Mouse (Mus musculus) limb, embryonic 12.5 days (tissue): Measurements from ENCODE around the gene Zfp609. TPM values are rescaled to one million over a fixed set of nuclear protein-coding genes. Genes with fewer than 3 reads are reported as not detected.
A peak's percentile ranks its signal among the peaks of the same experiment; 100 is the strongest.

Experiments
- ATAC-seq: fragments of 200-750 bp; cut with Nextera tagmentation; 2 replicates; pipeline ENCODE4 v1.8.0; 2017; ENCODE audit warnings: low read depth, moderate TSS enrichment; ENCODE audit not compliant: insufficient number of reproducible peaks, insufficient read depth, low FRiP score, low TSS enrichment
- H3K27ac ChIP-seq: fragments of 300-500 bp; sonication (generic); 2 replicates; pipeline ENCODE4 v1.5.1; 2016; ENCODE audit warnings: mild to moderate bottlenecking, moderate library complexity
- H3K27me3 ChIP-seq: fragments of 300-500 bp; sonication (generic); 2 replicates; pipeline ENCODE4 v1.6.1; 2016; ENCODE audit warnings: mild to moderate bottlenecking, moderate library complexity
- H3K36me3 ChIP-seq: fragments of 300-500 bp; sonication (generic); 2 replicates; pipeline ENCODE4 v1.6.1; 2016; ENCODE audit warnings: mild to moderate bottlenecking, moderate library complexity
- H3K4me1 ChIP-seq: fragments of 300-500 bp; sonication (generic); replicated peaks from 2 replicates; pipeline ENCODE4 v1.6.1; 2016
- H3K4me2 ChIP-seq: fragments of 300-500 bp; sonication (generic); 2 replicates; pipeline ENCODE4 v1.6.1; 2016; ENCODE audit warnings: mild to moderate bottlenecking, moderate library complexity
- H3K4me3 ChIP-seq: fragments of 300-500 bp; sonication (generic); replicated peaks from 2 replicates; pipeline ENCODE4 v1.5.1; 2016; ENCODE audit warnings: mild to moderate bottlenecking
- H3K9ac ChIP-seq: fragments of 300-500 bp; sonication (generic); replicated peaks from 2 replicates; pipeline ENCODE4 v1.6.1; 2016; ENCODE audit warnings: mild to moderate bottlenecking, moderate library complexity
- H3K9me3 ChIP-seq: fragments of 300-500 bp; sonication (generic); 2 replicates; pipeline ENCODE4 v1.6.1; 2016; ENCODE audit warnings: mild to moderate bottlenecking, moderate library complexity
- WGBS: fragments of 180-500 bp; shearing (Covaris S2); methylation state at CpG from one replicate; pipeline ENCODE4 v1.1.7; 2016; 5-methylcytosine and 5-hydroxymethylcytosine counted together
- polyA plus RNA-seq: library from polyadenylated mRNA; unstranded; fragments of >200 nt; fragmentation: Nextera tagmentation; extraction: Ambion mirVana; gene quantifications from 2 replicates; pipeline ENCODE4 v1.2.1, GENCODE M21; 2016

The Zfp609 gene
- polyA plus RNA-seq, 1 experiment from 2014 or later: 9.3 TPM

- no peak overlapping the region for H3K4me3 ChIP-seq
Observed at GRCm38 (mm10) chr9:65649997-65650396, 177.4 kb downstream of the Zfp609 start.

GRCm38 (mm10) chr9:65648730-65649129 lies 178.6 kb downstream of the Zfp609 start:
- H3K9me3 ChIP-seq: no peaks in the 10 kb centered on the region
- H3K4me2 ChIP-seq: no peak overlapping the region
- no peaks in the 10 kb centered on the region for H3K36me3 ChIP-seq
- no peak overlapping the region for H3K27ac ChIP-seq
- no peak overlapping the region for H3K9ac ChIP-seq
- H3K4me3 ChIP-seq: no peak overlapping the region
- WGBS: 94% methylated on average over 13 of the region's 13 CpGs
- H3K4me1 ChIP-seq: peaks cover 11% of the 10 kb centered on the region
- ATAC-seq: no peak
- no peaks in the 10 kb centered on the region for H3K27me3 ChIP-seq

More at GRCm38 (mm10) chr9:65649997-65650396, 177.4 kb downstream of the Zfp609 start:
- Histone ChIP-seq H3K27ac (no peak overlapping the region), H3K9me3 (no peaks in the 10 kb centered on the region), H3K4me2 (no peak overlapping the region), H3K36me3 (no peaks in the 10 kb centered on the region), H3K27me3 (no peaks in the 10 kb centered on the region), H3K9ac (no peak overlapping the region), H3K4me1 (peaks cover 11% of the 10 kb centered on the region)
- ATAC-seq: no peak
- 41% methylated on average over 1 of the region's 1 CpGs for WGBS

- H3K27me3 ChIP-seq: no peaks in the 10 kb centered on the region
- no peak overlapping the region for H3K4me2 ChIP-seq
- no peak for ATAC-seq
- no peaks in the 10 kb centered on the region for H3K9me3 ChIP-seq
- no peak overlapping the region for H3K27ac ChIP-seq
- peaks cover 18% of the 10 kb centered on the region for H3K4me1 ChIP-seq
- WGBS: 83% methylated on average over 2 of the region's 2 CpGs
- no peak overlapping the region for H3K4me3 ChIP-seq
- H3K36me3 ChIP-seq: no peaks in the 10 kb centered on the region
- H3K9ac ChIP-seq: no peak overlapping the region
Observed at GRCm38 (mm10) chr9:65646782-65647181, 180.6 kb downstream of the Zfp609 start.

- H3K4me2 ChIP-seq: no peak overlapping the region
- H3K9ac ChIP-seq: no peak overlapping the region
- WGBS: 50% methylated on average over 3 of the region's 3 CpGs
- no peaks in the 10 kb centered on the region for H3K36me3 ChIP-seq
- no peaks in the 10 kb centered on the region for H3K9me3 ChIP-seq
- ATAC-seq: no peak
- H3K4me3 ChIP-seq: no peak overlapping the region
- H3K27me3 ChIP-seq: no peaks in the 10 kb centered on the region
- H3K27ac ChIP-seq: peak overlapping the region; percentile 19; the same call in 1 of the 2 replicates
- peaks cover 25% of the 10 kb centered on the region for H3K4me1 ChIP-seq
Observed at GRCm38 (mm10) chr9:65645984-65646383, 181.4 kb downstream of the Zfp609 start.

GRCm38 (mm10) chr9:65644960-65645359 lies 182.4 kb downstream of the Zfp609 start:
- H3K9me3 ChIP-seq: no peaks in the 10 kb centered on the region
- no peaks in the 10 kb centered on the region for H3K27me3 ChIP-seq
- peaks cover 34% of the 10 kb centered on the region for H3K4me1 ChIP-seq
- H3K9ac ChIP-seq: no peak overlapping the region
- H3K27ac ChIP-seq: no peak overlapping the region
- H3K4me3 ChIP-seq: no peak overlapping the region
- 89% methylated on average over 4 of the region's 4 CpGs for WGBS
- no peaks in the 10 kb centered on the region for H3K36me3 ChIP-seq
- ATAC-seq: no peak
- no peak overlapping the region for H3K4me2 ChIP-seq

GRCm38 (mm10) chr9:65642546-65642945 lies 184.8 kb downstream of the Zfp609 start:
- Histone ChIP-seq H3K27ac (no peak overlapping the region), H3K4me1 (peaks cover 44% of the 10 kb centered on the region), H3K9me3 (no peaks in the 10 kb centered on the region), H3K36me3 (no peaks in the 10 kb centered on the region), H3K4me3 (no peak overlapping the region), H3K27me3 (no peaks in the 10 kb centered on the region), H3K4me2 (no peak overlapping the region), H3K9ac (no peak overlapping the region)
- ATAC-seq: no peak

Other genes starting within 250 kb of the Zfp609 start
- gene Plekho2, start 247.5 kb downstream of the Zfp609 start, polyA plus RNA-seq: 12.2 and 15.0 TPM in 2 replicates
- gene Pif1, start 240.4 kb downstream of the Zfp609 start, polyA plus RNA-seq: 21.7 and 22.8 TPM in 2 replicates
- 16.4 and 18.3 TPM in 2 replicates for gene Rbpms2, start 197.9 kb downstream of the Zfp609 start, polyA plus RNA-seq
- gene Oaz2, start 159.6 kb downstream of the Zfp609 start, polyA plus RNA-seq: 294 and 296 TPM in 2 replicates
- gene Pclaf, start 62.7 kb upstream of the Zfp609 start, polyA plus RNA-seq: 245 and 259 TPM in 2 replicates
- 36.3 and 41.6 TPM in 2 replicates for gene Trip4, start 81.2 kb upstream of the Zfp609 start, polyA plus RNA-seq
- gene Csnk1g1, start 81.4 kb upstream of the Zfp609 start, polyA plus RNA-seq: 16.6 and 18.1 TPM in 2 replicates
- 527 and 542 TPM in 2 replicates for gene Ppib, start 232.7 kb upstream of the Zfp609 start, polyA plus RNA-seq
- gene Snx22, start 242.2 kb upstream of the Zfp609 start, polyA plus RNA-seq: 4.6 and 4.9 TPM in 2 replicates